Mouse (Mus musculus): ENCODE measurements around the gene Cyld. TPM values are rescaled to one million over a fixed set of nuclear protein-coding genes. Genes with fewer than 3 reads are reported as not detected.

Cyld gene
- total and polyA plus RNA-seq, 3 experiments = 4.8 to 29.4 (median 27.1) TPM

GRCm38 (mm10) chr8:88659873-88660272, 37.0 kb upstream of the Cyld start:
- WGBS = 61% methylated on average over 3 of the region's 3 CpGs
- TF ChIP-seq CTCF (IDR thresholded peaks at IDR 0.05) (no peak), EP300 (IDR thresholded peaks at IDR 0.05; ENCODE audit: insufficient read depth, low read depth, low read length) (no peak), POLR2A (IDR thresholded peaks at IDR 0.05; ENCODE audit: insufficient read depth, low read depth, low read length) (no peak)
- H3K79me2 ChIP-seq (replicated peaks; ENCODE audit: control insufficient read depth, insufficient read depth, low read length) = no peaks in the 10 kb centered on the region
- no peak overlapping the region for H3K9ac ChIP-seq (ENCODE audit: low read depth, low read length)
- H3K4me1 ChIP-seq (ENCODE audit: control insufficient read depth, insufficient read depth, low read length) = no peaks in the 10 kb centered on the region; the same call in 1 of the 2 replicates
- H3K27me3 ChIP-seq (ENCODE audit: control insufficient read depth, insufficient read depth, low read length) = no peaks in the 10 kb centered on the region
- DNase-seq = no peak
- H3K4me3 ChIP-seq = no peak overlapping the region
- H3K27ac ChIP-seq = no peak overlapping the region
- intact Hi-C loops (cut with DNase I) = no loop called here
- no peaks in the 10 kb centered on the region for H3K36me3 ChIP-seq (ENCODE audit: control insufficient read depth, insufficient read depth, low read length)

- DNase-seq = peak in 1 of 2 experiments; percentile 60
- Histone ChIP-seq H3K4me1 (ENCODE audit: control insufficient read depth, insufficient read depth, low read length) (no peaks in the 10 kb centered on the region), H3K79me2 (replicated peaks; ENCODE audit: control insufficient read depth, insufficient read depth, low read length) (no peaks in the 10 kb centered on the region), H3K4me3 (no peak overlapping the region), H3K27ac (no peak overlapping the region), H3K9ac (ENCODE audit: low read depth, low read length) (no peak overlapping the region), H3K27me3 (ENCODE audit: control insufficient read depth, insufficient read depth, low read length) (no peaks in the 10 kb centered on the region), H3K36me3 (ENCODE audit: control insufficient read depth, insufficient read depth, low read length) (no peaks in the 10 kb centered on the region)
- 65% methylated on average over 6 of the region's 6 CpGs for WGBS
- intact Hi-C loops (cut with DNase I) = no loop called here
- TF ChIP-seq POLR2A (IDR thresholded peaks at IDR 0.05; ENCODE audit: insufficient read depth, low read depth, low read length) (no peak), EP300 (IDR thresholded peaks at IDR 0.05; ENCODE audit: insufficient read depth, low read depth, low read length) (no peak), CTCF (IDR thresholded peaks at IDR 0.05) (no peak)
Measured at GRCm38 (mm10) chr8:88662401-88662821, 34.4 kb upstream of the Cyld start.

- Histone ChIP-seq H3K27me3 (ENCODE audit: control insufficient read depth, insufficient read depth, low read length) (no peaks in the 10 kb centered on the region), H3K79me2 (replicated peaks; ENCODE audit: control insufficient read depth, insufficient read depth, low read length) (no peaks in the 10 kb centered on the region), H3K4me3 (no peak overlapping the region), H3K4me1 (ENCODE audit: control insufficient read depth, insufficient read depth, low read length) (no peaks in the 10 kb centered on the region), H3K27ac (no peak overlapping the region), H3K9ac (ENCODE audit: low read depth, low read length) (no peak overlapping the region), H3K36me3 (ENCODE audit: control insufficient read depth, insufficient read depth, low read length) (no peaks in the 10 kb centered on the region)
- WGBS = 82% methylated on average over 16 of the region's 16 CpGs
- intact Hi-C loops (cut with DNase I) = no loop called here
- DNase-seq = no peak
- no peak for TF ChIP-seq EP300 (IDR thresholded peaks at IDR 0.05; ENCODE audit: insufficient read depth, low read depth, low read length)
- TF ChIP-seq CTCF (IDR thresholded peaks at IDR 0.05) = no peak
- TF ChIP-seq POLR2A (IDR thresholded peaks at IDR 0.05; ENCODE audit: insufficient read depth, low read depth, low read length) = no peak
Measured at GRCm38 (mm10) chr8:88664121-88664520, 32.7 kb upstream of the Cyld start.

- Histone ChIP-seq H3K9ac (ENCODE audit: low read depth, low read length) (no peak overlapping the region), H3K4me3 (no peak overlapping the region), H3K27me3 (ENCODE audit: control insufficient read depth, insufficient read depth, low read length) (no peaks in the 10 kb centered on the region), H3K36me3 (ENCODE audit: control insufficient read depth, insufficient read depth, low read length) (no peaks in the 10 kb centered on the region), H3K4me1 (ENCODE audit: control insufficient read depth, insufficient read depth, low read length) (no peaks in the 10 kb centered on the region), H3K79me2 (replicated peaks; ENCODE audit: control insufficient read depth, insufficient read depth, low read length) (no peaks in the 10 kb centered on the region), H3K27ac (no peak overlapping the region)
- WGBS = 80% methylated on average over 19 of the region's 19 CpGs
- no peak for TF ChIP-seq POLR2A (IDR thresholded peaks at IDR 0.05; ENCODE audit: insufficient read depth, low read depth, low read length)
- no peak for TF ChIP-seq CTCF (IDR thresholded peaks at IDR 0.05)
- TF ChIP-seq EP300 (IDR thresholded peaks at IDR 0.05; ENCODE audit: insufficient read depth, low read depth, low read length) = no peak
- no peak for DNase-seq
- intact Hi-C loops (cut with DNase I) = no loop called here
Measured at GRCm38 (mm10) chr8:88664947-88665346, 31.9 kb upstream of the Cyld start.

- 54% methylated on average over 1 of the region's 1 CpGs for WGBS
- no peak overlapping the region for H3K27ac ChIP-seq
- peak in 1 of 2 experiments; percentile 54 for DNase-seq
Measured at GRCm38 (mm10) chr8:88666435-88666834, 30.4 kb upstream of the Cyld start.

GRCm38 (mm10) chr8:88668400-88669086, 28.3 kb upstream of the Cyld start:
- H3K9ac ChIP-seq (ENCODE audit: low read depth, low read length) = no peak overlapping the region
- WGBS = 70% methylated on average over 14 of the region's 14 CpGs
- DNase-seq = peak in 1 of 2 experiments; percentile 61
- H3K4me3 ChIP-seq = no peak overlapping the region
- TF ChIP-seq CTCF (IDR thresholded peaks at IDR 0.05) (no peak), EP300 (IDR thresholded peaks at IDR 0.05; ENCODE audit: insufficient read depth, low read depth, low read length) (no peak), POLR2A (IDR thresholded peaks at IDR 0.05; ENCODE audit: insufficient read depth, low read depth, low read length) (no peak)
- no peak overlapping the region for H3K27ac ChIP-seq
- H3K4me1 ChIP-seq (ENCODE audit: control insufficient read depth, insufficient read depth, low read length) = no peaks in the 10 kb centered on the region
- intact Hi-C loops (cut with DNase I) = no loop called here
- no peaks in the 10 kb centered on the region for H3K27me3 ChIP-seq (ENCODE audit: control insufficient read depth, insufficient read depth, low read length)
- no peaks in the 10 kb centered on the region for H3K36me3 ChIP-seq (ENCODE audit: control insufficient read depth, insufficient read depth, low read length)
- no peaks in the 10 kb centered on the region for H3K79me2 ChIP-seq (replicated peaks; ENCODE audit: control insufficient read depth, insufficient read depth, low read length)

More at GRCm38 (mm10) chr8:88666435-88666834, 30.4 kb upstream of the Cyld start:
- Histone ChIP-seq H3K27me3 (ENCODE audit: control insufficient read depth, insufficient read depth, low read length) (no peaks in the 10 kb centered on the region), H3K36me3 (ENCODE audit: control insufficient read depth, insufficient read depth, low read length) (no peaks in the 10 kb centered on the region), H3K9ac (ENCODE audit: low read depth, low read length) (no peak overlapping the region), H3K79me2 (replicated peaks; ENCODE audit: control insufficient read depth, insufficient read depth, low read length) (no peaks in the 10 kb centered on the region), H3K4me3 (no peak overlapping the region), H3K4me1 (ENCODE audit: control insufficient read depth, insufficient read depth, low read length) (no peaks in the 10 kb centered on the region)
- intact Hi-C loops (cut with DNase I) = no loop called here
- TF ChIP-seq CTCF (IDR thresholded peaks at IDR 0.05) = no peak
- no peak for TF ChIP-seq POLR2A (IDR thresholded peaks at IDR 0.05; ENCODE audit: insufficient read depth, low read depth, low read length)
- no peak for TF ChIP-seq EP300 (IDR thresholded peaks at IDR 0.05; ENCODE audit: insufficient read depth, low read depth, low read length)
